Mouse (Mus musculus): ENCODE data around the gene Agap1. TPM values are rescaled to one million over a fixed set of nuclear protein-coding genes. Genes with fewer than 3 reads are reported as not detected.

Gene Agap1
- polyA plus RNA-seq, 1 experiment from 2014 or later = 8.5 TPM

DNA sequence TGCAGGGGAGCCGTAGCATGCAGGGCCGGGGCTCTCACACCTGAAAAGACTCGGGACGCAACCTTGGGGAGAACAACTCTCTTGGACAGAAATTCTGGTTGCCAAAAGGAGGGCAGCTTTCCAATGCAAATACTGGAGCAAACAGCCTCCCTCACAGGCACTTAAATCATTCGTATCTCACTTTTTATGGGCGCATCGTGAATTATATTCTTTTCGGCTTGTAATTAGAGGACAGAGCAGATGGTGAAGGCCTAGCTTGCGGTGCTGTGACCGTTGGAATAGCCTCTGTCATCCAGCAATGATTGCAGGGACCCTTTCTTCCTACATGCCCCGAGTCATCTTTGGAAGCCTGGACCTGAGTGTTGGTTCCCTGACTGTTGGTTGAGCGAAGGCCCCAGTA is 300.8 kb downstream of the Agap1 start:
- no peaks in the 10 kb centered on the region for H3K27me3 ChIP-seq (ENCODE audit: insufficient read depth, low read length)
- ATAC-seq (replicated peaks; ENCODE audit: low FRiP score, low read depth) = no peak
- WGBS = 29% methylated on average over 12 of the region's 12 CpGs

DNA sequence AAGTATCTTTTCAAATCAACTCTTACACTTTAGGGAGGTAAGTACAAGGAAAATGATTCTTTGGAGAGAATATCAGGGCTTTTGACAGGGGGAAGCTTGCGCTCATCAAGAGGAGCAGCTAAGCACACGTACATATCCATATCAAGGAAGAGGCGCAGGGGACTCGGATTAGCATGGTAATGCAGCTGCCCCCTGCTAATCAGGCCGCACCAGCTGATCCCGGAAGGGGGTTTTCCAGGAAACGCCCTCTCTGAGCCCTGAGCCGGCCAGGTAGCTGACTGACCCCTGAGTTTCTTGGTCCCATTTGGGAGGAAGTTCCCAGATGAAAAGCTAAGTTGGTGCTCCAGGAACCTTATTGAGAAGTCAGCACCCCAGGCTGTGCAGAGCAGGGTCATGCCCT is 301.8 kb downstream of the Agap1 start:
- Histone ChIP-seq H3K4me2 (ENCODE audit: low read length) (no peak overlapping the region), H3K4me1 (replicated peaks; ENCODE audit: insufficient read depth, low read length) (no peaks in the 10 kb centered on the region), H3K27me3 (ENCODE audit: insufficient read depth, low read length) (no peaks in the 10 kb centered on the region), H3K9ac (ENCODE audit: low read depth, low read length) (no peak overlapping the region), H3K27ac (no peak overlapping the region), H3K9me3 (replicated peaks; ENCODE audit: low read length) (no peaks in the 10 kb centered on the region), H3K36me3 (ENCODE audit: insufficient read depth, low read length) (no peaks in the 10 kb centered on the region), H3K4me3 (replicated peaks; ENCODE audit: low read depth, low read length) (no peak overlapping the region)
- 69% methylated on average over 8 of the region's 8 CpGs for WGBS
- DNase-seq (ENCODE audit: low spot score) (no peak), ATAC-seq (replicated peaks; ENCODE audit: low FRiP score, low read depth) (no peak)
- no peak for TF ChIP-seq CTCF (IDR thresholded peaks at IDR 0.05; ENCODE audit: low read depth)

More for the DNA sequence above, 300.8 kb downstream of the Agap1 start:
- Histone ChIP-seq H3K27ac (no peak overlapping the region), H3K9ac (ENCODE audit: low read depth, low read length) (no peak overlapping the region), H3K36me3 (ENCODE audit: insufficient read depth, low read length) (no peaks in the 10 kb centered on the region), H3K4me1 (replicated peaks; ENCODE audit: insufficient read depth, low read length) (peaks cover 7% of the 10 kb centered on the region), H3K4me2 (ENCODE audit: low read length) (no peak overlapping the region), H3K4me3 (replicated peaks; ENCODE audit: low read depth, low read length) (no peak overlapping the region), H3K9me3 (replicated peaks; ENCODE audit: low read length) (no peaks in the 10 kb centered on the region)
- TF ChIP-seq CTCF (IDR thresholded peaks at IDR 0.05; ENCODE audit: low read depth) = no peak
- peak; percentile 91 for DNase-seq (ENCODE audit: low spot score)

DNA sequence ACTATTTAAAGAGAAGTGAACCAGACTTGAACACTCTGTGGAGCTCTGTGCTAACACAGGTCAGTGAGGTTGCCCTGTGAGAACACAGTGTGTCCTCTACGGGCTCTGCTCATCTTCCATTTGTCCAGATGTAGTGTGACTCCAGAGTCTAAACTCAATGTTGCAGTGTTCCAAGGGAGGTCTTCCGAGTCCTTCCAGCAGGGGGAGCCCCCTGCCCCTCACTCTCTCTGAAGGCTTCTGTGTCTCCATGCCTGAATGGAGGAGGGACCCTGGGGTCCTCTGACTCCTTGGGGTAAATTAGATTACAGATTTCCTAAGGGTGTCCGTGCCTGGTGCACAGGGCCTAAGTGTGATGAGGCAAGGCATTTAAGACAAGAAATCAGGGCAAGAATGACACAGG is 302.9 kb downstream of the Agap1 start:
- DNase-seq (ENCODE audit: low spot score) = no peak
- H3K4me2 ChIP-seq (ENCODE audit: low read length) = no peak overlapping the region
- no peaks in the 10 kb centered on the region for H3K36me3 ChIP-seq (ENCODE audit: insufficient read depth, low read length)
- peak; percentile 67 for TF ChIP-seq CTCF (IDR thresholded peaks at IDR 0.05; ENCODE audit: low read depth)
- no peak for ATAC-seq (replicated peaks; ENCODE audit: low FRiP score, low read depth)
- H3K4me3 ChIP-seq (replicated peaks; ENCODE audit: low read depth, low read length) = no peak overlapping the region
- no peak overlapping the region for H3K9ac ChIP-seq (ENCODE audit: low read depth, low read length)
- H3K27ac ChIP-seq = no peak overlapping the region
- 52% methylated on average over 3 of the region's 3 CpGs for WGBS
- no peaks in the 10 kb centered on the region for H3K4me1 ChIP-seq (replicated peaks; ENCODE audit: insufficient read depth, low read length)
- no peaks in the 10 kb centered on the region for H3K27me3 ChIP-seq (ENCODE audit: insufficient read depth, low read length)
- H3K9me3 ChIP-seq (replicated peaks; ENCODE audit: low read length) = no peaks in the 10 kb centered on the region

DNA sequence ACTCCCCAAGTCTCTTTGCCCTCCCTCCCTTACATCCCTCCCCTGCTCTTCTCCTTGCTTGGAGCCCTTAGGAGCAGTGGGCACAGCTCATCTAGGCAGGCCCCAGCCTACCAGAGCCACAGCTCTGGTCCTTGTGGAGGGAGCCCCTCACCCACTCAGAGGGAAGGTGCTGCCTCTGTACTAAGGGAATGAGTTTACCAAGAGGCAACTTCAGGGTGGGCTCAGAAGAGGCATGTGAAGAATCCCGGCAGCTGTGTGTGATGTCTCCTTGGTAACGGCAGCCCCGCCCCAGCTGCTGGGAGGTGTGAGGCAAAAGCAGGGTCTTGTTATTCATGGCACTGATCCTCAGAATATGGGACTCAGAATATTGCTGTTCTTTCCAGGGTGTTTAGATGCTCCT is 309.3 kb downstream of the Agap1 start:
- 22% methylated on average over 3 of the region's 3 CpGs for WGBS
- Histone ChIP-seq H3K4me2 (ENCODE audit: low read length) (no peak overlapping the region), H3K9ac (ENCODE audit: low read depth, low read length) (no peak overlapping the region), H3K4me3 (replicated peaks; ENCODE audit: low read depth, low read length) (no peak overlapping the region), H3K36me3 (ENCODE audit: insufficient read depth, low read length) (no peaks in the 10 kb centered on the region), H3K4me1 (replicated peaks; ENCODE audit: insufficient read depth, low read length) (no peaks in the 10 kb centered on the region), H3K9me3 (replicated peaks; ENCODE audit: low read length) (no peaks in the 10 kb centered on the region), H3K27me3 (ENCODE audit: insufficient read depth, low read length) (no peaks in the 10 kb centered on the region), H3K27ac (no peak overlapping the region)
- ATAC-seq (replicated peaks; ENCODE audit: low FRiP score, low read depth) (no peak), DNase-seq (ENCODE audit: low spot score) (peak; percentile 44)
- no peak for TF ChIP-seq CTCF (IDR thresholded peaks at IDR 0.05; ENCODE audit: low read depth)

DNA sequence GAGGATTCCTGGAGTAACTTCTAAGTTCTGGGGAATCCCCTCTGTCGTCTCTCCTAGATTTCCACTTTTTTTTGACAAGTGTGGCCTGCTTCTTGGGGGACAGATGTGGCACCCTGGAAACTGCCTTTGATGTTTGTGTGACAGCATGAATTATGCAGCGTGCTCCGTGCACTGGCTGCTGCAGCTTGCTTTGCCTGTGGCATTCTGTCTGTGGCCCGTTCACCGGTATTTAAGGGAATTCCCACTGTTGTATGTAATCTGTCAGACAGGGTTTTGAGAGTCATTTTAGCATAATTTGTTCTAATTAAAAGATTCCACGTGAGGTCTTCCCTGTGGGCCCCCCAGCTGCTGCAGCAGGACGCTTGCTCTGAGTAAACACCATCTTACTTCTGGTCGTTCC is 312.3 kb downstream of the Agap1 start:
- DNase-seq (ENCODE audit: low spot score) (no peak), ATAC-seq (replicated peaks; ENCODE audit: low FRiP score, low read depth) (no peak)
- H3K4me2 ChIP-seq (ENCODE audit: low read length) = no peak overlapping the region
- H3K9ac ChIP-seq (ENCODE audit: low read depth, low read length) = no peak overlapping the region
- no peaks in the 10 kb centered on the region for H3K27me3 ChIP-seq (ENCODE audit: insufficient read depth, low read length)
- WGBS = 67% methylated on average over 8 of the region's 8 CpGs
- H3K27ac ChIP-seq = no peak overlapping the region
- H3K4me1 ChIP-seq (replicated peaks; ENCODE audit: insufficient read depth, low read length) = no peaks in the 10 kb centered on the region
- TF ChIP-seq CTCF (IDR thresholded peaks at IDR 0.05; ENCODE audit: low read depth) = no peak
- H3K9me3 ChIP-seq (replicated peaks; ENCODE audit: low read length) = no peaks in the 10 kb centered on the region
- H3K4me3 ChIP-seq (replicated peaks; ENCODE audit: low read depth, low read length) = no peak overlapping the region
- H3K36me3 ChIP-seq (ENCODE audit: insufficient read depth, low read length) = no peaks in the 10 kb centered on the region

DNA sequence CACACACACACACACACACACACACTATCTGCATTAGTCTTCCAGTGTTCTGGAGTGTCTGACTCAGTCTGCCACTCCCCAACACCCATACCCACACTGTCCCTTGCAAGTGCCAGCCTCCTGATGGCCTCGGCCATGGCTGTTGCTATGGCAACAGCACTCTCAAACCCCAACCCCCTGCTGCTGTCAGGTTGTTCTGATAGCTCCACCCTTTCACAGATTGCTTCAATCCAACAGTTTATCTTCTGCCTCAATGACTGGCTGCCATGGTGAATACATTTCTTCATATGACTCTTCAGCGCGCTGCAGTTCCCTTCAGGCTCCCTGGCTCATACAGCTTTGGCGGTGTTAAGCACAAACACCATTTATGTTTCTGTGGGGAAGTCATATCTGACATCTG is 315.0 kb downstream of the Agap1 start:
- Histone ChIP-seq H3K9ac (ENCODE audit: low read depth, low read length) (no peak overlapping the region), H3K4me3 (replicated peaks; ENCODE audit: low read depth, low read length) (no peak overlapping the region), H3K9me3 (replicated peaks; ENCODE audit: low read length) (no peaks in the 10 kb centered on the region), H3K4me2 (ENCODE audit: low read length) (no peak overlapping the region), H3K36me3 (ENCODE audit: insufficient read depth, low read length) (no peaks in the 10 kb centered on the region), H3K27ac (no peak overlapping the region), H3K4me1 (replicated peaks; ENCODE audit: insufficient read depth, low read length) (no peaks in the 10 kb centered on the region), H3K27me3 (ENCODE audit: insufficient read depth, low read length) (no peaks in the 10 kb centered on the region)
- DNase-seq (ENCODE audit: low spot score) (no peak), ATAC-seq (replicated peaks; ENCODE audit: low FRiP score, low read depth) (no peak)
- TF ChIP-seq CTCF (IDR thresholded peaks at IDR 0.05; ENCODE audit: low read depth) = no peak
- 89% methylated on average over 4 of the region's 4 CpGs for WGBS

DNA sequence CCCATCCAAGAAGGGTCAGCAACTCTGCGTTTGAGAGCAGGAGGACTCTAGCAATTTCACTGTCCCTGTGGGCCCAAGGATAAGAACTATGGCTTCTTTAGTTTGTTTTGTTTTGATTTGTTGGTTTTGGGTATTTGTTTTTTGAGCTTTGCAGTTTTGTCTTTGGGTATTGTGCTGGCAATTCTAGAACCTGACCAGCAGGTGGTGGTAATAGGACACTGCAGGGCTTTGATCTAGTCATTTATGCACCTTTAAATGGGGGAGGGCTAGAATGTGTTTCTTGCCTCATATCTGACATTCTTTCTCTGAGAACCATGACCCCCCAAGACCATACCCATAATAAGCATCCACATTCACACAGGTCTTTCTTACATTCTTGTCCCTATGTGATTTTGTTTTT is 315.7 kb downstream of the Agap1 start:
- TF ChIP-seq CTCF (IDR thresholded peaks at IDR 0.05; ENCODE audit: low read depth) = peak; percentile 48
- no peak overlapping the region for H3K9ac ChIP-seq (ENCODE audit: low read depth, low read length)
- 79% methylated on average over 1 of the region's 1 CpGs for WGBS
- ATAC-seq (replicated peaks; ENCODE audit: low FRiP score, low read depth) = no peak
- no peaks in the 10 kb centered on the region for H3K36me3 ChIP-seq (ENCODE audit: insufficient read depth, low read length)
- no peaks in the 10 kb centered on the region for H3K4me1 ChIP-seq (replicated peaks; ENCODE audit: insufficient read depth, low read length)
- H3K4me3 ChIP-seq (replicated peaks; ENCODE audit: low read depth, low read length) = no peak overlapping the region
- H3K27ac ChIP-seq = no peak overlapping the region
- H3K9me3 ChIP-seq (replicated peaks; ENCODE audit: low read length) = no peaks in the 10 kb centered on the region
- no peak for DNase-seq (ENCODE audit: low spot score)
- H3K4me2 ChIP-seq (ENCODE audit: low read length) = no peak overlapping the region
- H3K27me3 ChIP-seq (ENCODE audit: insufficient read depth, low read length) = no peaks in the 10 kb centered on the region

Measured in kidney, postnatal 0 days (tissue).